Mouse (Mus musculus): Measurements from ENCODE around the gene Jup. TPM values are rescaled to one million over a fixed set of nuclear protein-coding genes. Genes with fewer than 3 reads are reported as not detected.

The Jup gene
- total and polyA plus RNA-seq, 3 experiments = 234 to 318 (median 237) TPM

GRCm38 (mm10) chr11:100423836-100424235 lies 26.3 kb upstream of the Jup start:
- no peaks in the 10 kb centered on the region for H3K36me3 ChIP-seq (ENCODE audit: control insufficient read depth, insufficient read depth, low read length)
- DNase-seq = no peak
- no peak for TF ChIP-seq EP300 (IDR thresholded peaks at IDR 0.05; ENCODE audit: insufficient read depth, low read depth, low read length)
- no peak for TF ChIP-seq CTCF (IDR thresholded peaks at IDR 0.05)
- no peak for TF ChIP-seq POLR2A (IDR thresholded peaks at IDR 0.05; ENCODE audit: insufficient read depth, low read depth, low read length)
- H3K79me2 ChIP-seq (replicated peaks; ENCODE audit: control insufficient read depth, insufficient read depth, low read length) = no peaks in the 10 kb centered on the region
- H3K27me3 ChIP-seq (ENCODE audit: control insufficient read depth, insufficient read depth, low read length) = no peaks in the 10 kb centered on the region
- H3K9ac ChIP-seq (ENCODE audit: low read depth, low read length) = no peak overlapping the region
- H3K4me1 ChIP-seq (ENCODE audit: control insufficient read depth, insufficient read depth, low read length) = peaks cover 3% of the 10 kb centered on the region
- intact Hi-C loops (cut with DNase I) = no loop called here
- no peak overlapping the region for H3K4me3 ChIP-seq
- WGBS = 95% methylated on average over 7 of the region's 7 CpGs
- no peak overlapping the region for H3K27ac ChIP-seq

DNA sequence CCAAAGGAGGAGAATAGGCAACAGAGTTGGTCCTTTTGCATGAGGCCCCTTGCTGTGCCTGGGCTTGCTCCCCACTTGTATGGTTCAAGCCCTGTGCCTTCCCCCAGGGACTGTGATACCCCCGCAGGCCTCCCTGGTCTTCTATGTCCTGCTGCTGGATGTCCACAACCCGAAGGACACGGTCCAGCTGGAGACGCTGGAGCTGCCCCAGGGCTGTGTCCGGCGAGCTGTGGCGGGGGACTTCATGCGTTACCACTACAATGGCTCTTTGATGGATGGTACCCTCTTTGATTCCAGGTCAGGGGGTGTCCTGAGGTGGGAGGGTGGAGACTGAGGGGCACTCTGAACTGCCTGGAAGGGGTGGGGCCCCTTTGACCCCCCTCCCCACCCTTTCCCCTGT lies 24.0 kb upstream of the Jup start:
- Histone ChIP-seq H3K27me3 (ENCODE audit: control insufficient read depth, insufficient read depth, low read length) (no peaks in the 10 kb centered on the region), H3K4me1 (ENCODE audit: control insufficient read depth, insufficient read depth, low read length) (peaks cover under 1% of the 10 kb centered on the region; the same call in 1 of the 2 replicates), H3K27ac (no peak overlapping the region), H3K79me2 (replicated peaks; ENCODE audit: control insufficient read depth, insufficient read depth, low read length) (no peaks in the 10 kb centered on the region), H3K9ac (ENCODE audit: low read depth, low read length) (no peak overlapping the region), H3K4me3 (no peak overlapping the region), H3K36me3 (ENCODE audit: control insufficient read depth, insufficient read depth, low read length) (no peaks in the 10 kb centered on the region)
- intact Hi-C loops (cut with DNase I) = no loop called here
- DNase-seq = no peak
- 75% methylated on average over 8 of the region's 8 CpGs for WGBS
- TF ChIP-seq EP300 (IDR thresholded peaks at IDR 0.05; ENCODE audit: insufficient read depth, low read depth, low read length) (no peak), POLR2A (IDR thresholded peaks at IDR 0.05; ENCODE audit: insufficient read depth, low read depth, low read length) (no peak), CTCF (IDR thresholded peaks at IDR 0.05) (no peak)

DNA sequence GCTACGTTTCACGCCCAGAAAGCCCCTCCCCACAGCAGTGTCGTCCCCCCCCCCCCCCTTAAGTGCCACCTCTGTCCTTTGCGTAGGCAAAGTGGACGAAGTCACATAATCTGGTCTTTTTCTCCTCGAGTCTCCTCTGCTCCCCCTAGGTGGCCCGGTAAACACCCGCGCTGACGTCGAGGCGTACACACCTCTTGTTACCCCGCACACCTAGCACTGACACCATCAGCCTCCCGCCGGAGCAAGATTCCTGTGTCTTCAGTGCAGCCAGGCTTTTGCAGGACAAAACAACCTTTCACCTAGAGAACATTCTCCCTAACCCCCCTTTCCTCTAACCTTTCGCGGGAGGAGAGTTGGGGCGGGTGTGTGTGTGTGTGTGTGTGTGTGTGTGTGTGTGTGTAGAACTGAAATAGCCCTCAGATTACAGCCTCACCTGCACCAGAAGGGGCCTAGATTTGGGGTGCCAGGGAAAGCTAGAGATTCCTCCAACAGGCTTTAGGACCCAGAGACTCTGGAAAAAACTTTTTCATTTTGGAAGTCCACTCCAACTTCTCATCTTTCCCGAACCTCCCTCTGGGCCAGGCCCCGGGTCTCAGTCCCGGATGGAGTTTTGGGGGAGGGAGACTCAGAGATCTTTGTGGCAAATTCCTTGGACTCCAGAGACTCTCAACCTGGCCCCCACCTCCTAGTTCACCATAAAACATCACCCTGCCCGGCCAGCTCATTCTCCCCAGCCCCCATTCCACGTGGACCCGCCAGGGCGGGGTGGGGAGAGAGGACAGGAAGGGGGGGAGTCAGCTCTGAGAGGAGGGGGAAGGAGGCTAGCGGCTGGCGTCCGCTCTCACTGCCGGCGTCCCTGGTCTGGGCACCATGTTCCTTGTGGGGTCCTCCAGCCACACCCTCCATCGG lies 17.6 kb upstream of the Jup start, which contains the start of gene Fkbp10:
Gene Fkbp10 (plus strand): TSS at position 784 of the 909 bp plus-strand sequence.
- peak within 1 kb of the TSS; percentile 90 for H3K27ac ChIP-seq
- H3K27me3 ChIP-seq (ENCODE audit: control insufficient read depth, insufficient read depth, low read length) = no peaks in the 10 kb centered on the region
- DNase-seq = peak; percentile 74 to 76
- intact Hi-C loops (cut with DNase I) = no loop called here
- WGBS = under 1% methylated on average over 31 of the region's 31 CpGs
- H3K36me3 ChIP-seq (ENCODE audit: control insufficient read depth, insufficient read depth, low read length) = no peaks in the 10 kb centered on the region
- H3K4me1 ChIP-seq (ENCODE audit: control insufficient read depth, insufficient read depth, low read length) = peaks cover 7% of the 10 kb centered on the region
- no peaks in the 10 kb centered on the region for H3K79me2 ChIP-seq (replicated peaks; ENCODE audit: control insufficient read depth, insufficient read depth, low read length)
- H3K4me3 ChIP-seq = peak within 1 kb of the TSS; percentile 79
- H3K9ac ChIP-seq (ENCODE audit: low read depth, low read length) = peak within 1 kb of the TSS; percentile 85
- TF ChIP-seq POLR2A (IDR thresholded peaks at IDR 0.05; ENCODE audit: insufficient read depth, low read depth, low read length) (peak; percentile 59), CTCF (IDR thresholded peaks at IDR 0.05) (no peak)

GRCm38 (mm10) chr11:100414021-100414913 lies 16.7 kb upstream of the Jup start, which contains the start of gene P3h4:
TSS of gene P3h4 (minus strand) at chr11:100414836.
- H3K36me3 ChIP-seq (ENCODE audit: control insufficient read depth, insufficient read depth, low read length) = no peaks in the 10 kb centered on the region
- H3K4me3 ChIP-seq = peak within 1 kb of the TSS; percentile 79
- peaks cover 7% of the 10 kb centered on the region for H3K4me1 ChIP-seq (ENCODE audit: control insufficient read depth, insufficient read depth, low read length)
- H3K9ac ChIP-seq (ENCODE audit: low read depth, low read length) = peak within 1 kb of the TSS; percentile 85
- no peaks in the 10 kb centered on the region for H3K27me3 ChIP-seq (ENCODE audit: control insufficient read depth, insufficient read depth, low read length)
- TF ChIP-seq EP300 (IDR thresholded peaks at IDR 0.05; ENCODE audit: insufficient read depth, low read depth, low read length) (0 out of 2 replicates have a peak, but pooled peaks have one; percentile 29), POLR2A (IDR thresholded peaks at IDR 0.05; ENCODE audit: insufficient read depth, low read depth, low read length) (peak; percentile 39), CTCF (IDR thresholded peaks at IDR 0.05) (peak; percentile 92)
- H3K27ac ChIP-seq = peak within 1 kb of the TSS; percentile 90
- peak; percentile 89 to 91 for DNase-seq
- H3K79me2 ChIP-seq (replicated peaks; ENCODE audit: control insufficient read depth, insufficient read depth, low read length) = no peaks in the 10 kb centered on the region
- 2% methylated on average over 93 of the region's 93 CpGs for WGBS
- intact Hi-C loops (cut with DNase I) = no loop called here

GRCm38 (mm10) chr11:100413541-100413940 lies 16.0 kb upstream of the Jup start:
- no peaks in the 10 kb centered on the region for H3K27me3 ChIP-seq (ENCODE audit: control insufficient read depth, insufficient read depth, low read length)
- intact Hi-C loops (cut with DNase I) = no loop called here
- DNase-seq = no peak
- no peak for TF ChIP-seq POLR2A (IDR thresholded peaks at IDR 0.05; ENCODE audit: insufficient read depth, low read depth, low read length)
- no peak for TF ChIP-seq EP300 (IDR thresholded peaks at IDR 0.05; ENCODE audit: insufficient read depth, low read depth, low read length)
- no peak for TF ChIP-seq CTCF (IDR thresholded peaks at IDR 0.05)
- peak overlapping the region; percentile 85 for H3K9ac ChIP-seq (ENCODE audit: low read depth, low read length)
- H3K27ac ChIP-seq = no peak overlapping the region
- peak overlapping the region; percentile 79 for H3K4me3 ChIP-seq
- WGBS = 70% methylated on average over 11 of the region's 11 CpGs
- no peaks in the 10 kb centered on the region for H3K79me2 ChIP-seq (replicated peaks; ENCODE audit: control insufficient read depth, insufficient read depth, low read length)
- peaks cover 7% of the 10 kb centered on the region for H3K4me1 ChIP-seq (ENCODE audit: control insufficient read depth, insufficient read depth, low read length)
- H3K36me3 ChIP-seq (ENCODE audit: control insufficient read depth, insufficient read depth, low read length) = no peaks in the 10 kb centered on the region

Measured in heart, adult 2 months (tissue).